In genomic region chr7:4865579-4866493, GRCm38 (mm10) we compare ENCODE assay signal across 7 mouse cellular contexts. TPM values are rescaled to one million over a fixed set of nuclear protein-coding genes. Genes with fewer than 3 reads are reported as not detected.
DNase-seq lines count a peak whose midpoint lies in the region; ATAC-seq lines count a peak whose summit lies in the region.

No protein-coding gene starts in this region.

- peak overlapping the region; percentile 61 for H3K9ac ChIP-seq in intestine, embryonic 15.5 days

- H3K27ac ChIP-seq in intestine, embryonic 15.5 days, result peak overlapping the region; percentile 76
- H3K27ac ChIP-seq in midbrain, embryonic 10.5 days (replicated peaks), result peak overlapping the region; percentile 89

- WGBS in intestine, embryonic 15.5 days, result 3% methylated on average over 40 of the region's 40 CpGs
- 5% methylated on average over 40 of the region's 40 CpGs for WGBS in midbrain, embryonic 10.5 days

- H3K4me1 ChIP-seq in intestine, embryonic 15.5 days (replicated peaks), result peaks cover 9% of the 10 kb centered on the region; the same call in 1 of the 2 replicates
- peaks cover 17% of the 10 kb centered on the region for H3K4me1 ChIP-seq in midbrain, embryonic 10.5 days

- peak overlapping the region; percentile 51 for H3K4me3 ChIP-seq in intestine, embryonic 15.5 days (replicated peaks)
- peak overlapping the region; percentile 56 for H3K4me3 ChIP-seq in midbrain, embryonic 10.5 days

- peak; percentile 99 for DNase-seq in adrenal gland, adult 2 months
- peak; percentile 91 for DNase-seq in embryo, embryonic 11.5 days (ENCODE audit: low read depth, low spot score)
- DNase-seq in gastrocnemius, postnatal 36 days, result peak; percentile 96
- peak; percentile 94 to 98 for DNase-seq in left cerebral cortex, postnatal 25 days (ENCODE audit: low spot score in 2 of 2)
- peak; percentile 95 for DNase-seq in midbrain, embryonic 10.5 days (ENCODE audit: low spot score)
- peak; percentile 88 for DNase-seq in right cerebral cortex, postnatal 4 days

- peak; percentile 99 for ATAC-seq in intestine, embryonic 15.5 days

- peak overlapping the region; percentile 70 for H3K4me2 ChIP-seq in intestine, embryonic 15.5 days (replicated peaks)

- H3K27me3 ChIP-seq in intestine, embryonic 15.5 days (replicated peaks), result no peaks in the 10 kb centered on the region
- H3K27me3 ChIP-seq in midbrain, embryonic 10.5 days (ENCODE audit: low read depth, poor library complexity, severe bottlenecking), result no peaks in the 10 kb centered on the region

- intact Hi-C loops in gastrocnemius, postnatal 36 days (cut with DNase I), result loop anchor here (10.0 kb wide), 2 partner anchors 49 to 51 kb away; partner anchors contain the start of genes Ube2s and Zfp628
- intact Hi-C loops in left cerebral cortex, postnatal 25 days (cut with DNase I), result loop anchor here (5.0 kb wide), 2 partner anchors 56 to 76 kb away; partner anchors contain the start of gene Nat14

- no peaks in the 10 kb centered on the region for H3K36me3 ChIP-seq in intestine, embryonic 15.5 days
- H3K36me3 ChIP-seq in midbrain, embryonic 10.5 days, result no peaks in the 10 kb centered on the region

- H3K9me3 ChIP-seq in intestine, embryonic 15.5 days, result no peaks in the 10 kb centered on the region
- H3K9me3 ChIP-seq in midbrain, embryonic 10.5 days (replicated peaks), result no peaks in the 10 kb centered on the region; the same call in 1 of the 2 replicates

RNA-seq across cellular contexts. Expression of gene Isoc2b, which starts 4.2 kb away (rescaled TPM):
- 10 to 100 TPM; 10.9 to 23.8 TPM for total RNA-seq in adrenal gland, adult 2 months (2021)
- 75.4 and 78.2 TPM in 2 replicates for polyA plus RNA-seq in adrenal gland, adult 2 months (2012; rRNA removed)
- total RNA-seq in gastrocnemius, postnatal 36 days (2021), result 1 to 10 TPM; 3.6 to 3.8 TPM
- 9.7 and 15.5 TPM in 2 replicates for polyA plus RNA-seq in intestine, embryonic 15.5 days (2015; fragmentation: Nextera tagmentation; extraction: Ambion mirVana)
- total RNA-seq in left cerebral cortex, postnatal 25 days (2021), result 1 to 10 TPM; 3.3 to 4.1 TPM
- polyA plus RNA-seq in midbrain, embryonic 10.5 days (2016; fragmentation: Nextera tagmentation; extraction: Ambion mirVana), result 2.8 and 4.1 TPM in 2 replicates

RNA-seq across cellular contexts. Expression of gene Isoc2a, which starts 11.1 kb away (rescaled TPM):
- total RNA-seq in adrenal gland, adult 2 months (2021), result 10 to 100 TPM; 35.5 to 43.4 TPM
- polyA plus RNA-seq in adrenal gland, adult 2 months (2012; rRNA removed), result 43.5 and 45.6 TPM in 2 replicates
- 10 to 100 TPM; 21.0 to 28.3 TPM for total RNA-seq in gastrocnemius, postnatal 36 days (2021)
- 0.68 and 1.0 TPM in 2 replicates for polyA plus RNA-seq in intestine, embryonic 15.5 days (2015; fragmentation: Nextera tagmentation; extraction: Ambion mirVana)
- total RNA-seq in left cerebral cortex, postnatal 25 days (2021), result 10 to 100 TPM; 10.4 to 11.0 TPM
- 0.64 and 0.70 TPM in 2 replicates for polyA plus RNA-seq in midbrain, embryonic 10.5 days (2016; fragmentation: Nextera tagmentation; extraction: Ambion mirVana)

RNA-seq across cellular contexts. Expression of gene Shisa7, which starts 21.3 kb away (rescaled TPM):
- 1 to 10 TPM; 1.9 TPM for total RNA-seq in adrenal gland, adult 2 months (2021)
- polyA plus RNA-seq in adrenal gland, adult 2 months (2012; rRNA removed), result 2.9 and 4.0 TPM in 2 replicates
- not detected for total RNA-seq in gastrocnemius, postnatal 36 days (2021)
- polyA plus RNA-seq in intestine, embryonic 15.5 days (2015; fragmentation: Nextera tagmentation; extraction: Ambion mirVana), result 0.21 and 0.27 TPM in 2 replicates
- total RNA-seq in left cerebral cortex, postnatal 25 days (2021), result 100 to 1,000 TPM; 115 to 148 TPM
- polyA plus RNA-seq in midbrain, embryonic 10.5 days (2016; fragmentation: Nextera tagmentation; extraction: Ambion mirVana), result 0.28 and 1.1 TPM in 2 replicates

RNA-seq across cellular contexts. Expression of gene Gm36210, which starts 40.5 kb away (rescaled TPM):
- under 1 TPM; 0.23 to 0.45 TPM for total RNA-seq in adrenal gland, adult 2 months (2021)
- 0.27 TPM in 1 of 2 replicates, not detected in the other for polyA plus RNA-seq in adrenal gland, adult 2 months (2012; rRNA removed)
- total RNA-seq in gastrocnemius, postnatal 36 days (2021), result under 1 TPM; 0.20 TPM
- polyA plus RNA-seq in intestine, embryonic 15.5 days (2015; fragmentation: Nextera tagmentation; extraction: Ambion mirVana), result not detected in 2 replicates
- total RNA-seq in left cerebral cortex, postnatal 25 days (2021), result under 1 TPM in 1 of 2 experiments, not detected in 1; 0.25 TPM
- 0.20 TPM in 1 of 2 replicates, not detected in the other for polyA plus RNA-seq in midbrain, embryonic 10.5 days (2016; fragmentation: Nextera tagmentation; extraction: Ambion mirVana)

RNA-seq across cellular contexts. Expression of gene Zfp628, which starts 49.2 kb away (rescaled TPM):
- 10 to 100 TPM; 15.1 to 19.2 TPM for total RNA-seq in adrenal gland, adult 2 months (2021)
- polyA plus RNA-seq in adrenal gland, adult 2 months (2012; rRNA removed), result 35.6 and 41.3 TPM in 2 replicates
- 1 to 10 TPM; 8.9 TPM for total RNA-seq in gastrocnemius, postnatal 36 days (2021)
- 2.9 and 3.4 TPM in 2 replicates for polyA plus RNA-seq in intestine, embryonic 15.5 days (2015; fragmentation: Nextera tagmentation; extraction: Ambion mirVana)
- 10 to 100 TPM; 14.3 to 14.6 TPM for total RNA-seq in left cerebral cortex, postnatal 25 days (2021)
- 4.3 and 4.7 TPM in 2 replicates for polyA plus RNA-seq in midbrain, embryonic 10.5 days (2016; fragmentation: Nextera tagmentation; extraction: Ambion mirVana)

Comparison
In these comparisons a context has a peak if more than half of its experiments do, and no peak if none do; other contexts are left out.
1. Peak in every context shown above with its lines: DNase-seq, ATAC-seq, H3K4me3 ChIP-seq and H3K27ac ChIP-seq.
2. RNA of gene Shisa7, which starts 21.3 kb away (total RNA-seq): 115 to 148 TPM in left cerebral cortex, postnatal 25 days; 1.9 TPM in adrenal gland, adult 2 months and not detected in gastrocnemius, postnatal 36 days; every median in the first group is over 10 times any median in the second.